Mouse (Mus musculus): Measurements from ENCODE around the gene Kctd19. TPM values are rescaled to one million over a fixed set of nuclear protein-coding genes. Genes with fewer than 3 reads are reported as not detected.

Kctd19 gene
- polyA plus RNA-seq, 1 experiment, result not detected

DNA sequence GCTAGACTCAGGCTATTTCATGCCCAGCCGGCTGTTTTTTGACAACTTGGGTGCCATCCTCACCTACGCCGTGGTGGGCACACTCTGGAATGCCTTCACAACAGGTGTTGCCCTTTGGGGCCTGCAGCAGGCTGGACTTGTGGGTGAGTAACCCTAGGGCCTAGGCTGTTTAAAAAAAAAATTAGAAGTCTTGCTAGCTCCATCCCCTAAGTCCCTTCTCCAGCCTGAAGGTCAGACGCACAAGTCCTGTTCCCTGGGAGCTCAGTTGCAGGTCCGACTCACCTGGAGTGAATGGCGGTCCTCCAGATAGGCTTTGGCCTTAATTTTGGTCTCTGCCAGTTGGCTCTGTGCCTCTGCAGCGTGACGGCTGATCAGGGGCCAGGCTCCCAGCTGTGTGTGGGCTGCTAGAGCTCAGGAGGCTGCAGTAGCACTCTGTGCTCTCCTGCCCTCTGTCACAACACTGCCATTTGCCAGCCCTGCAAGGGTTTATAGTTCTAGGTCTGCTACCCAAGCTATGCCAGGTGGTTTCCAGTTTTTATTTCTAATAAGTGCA is 59.6 kb downstream of the Kctd19 start:
- Histone ChIP-seq H3K27me3 (replicated peaks) (peaks cover 53% of the 10 kb centered on the region), H3K9me3 (no peaks in the 10 kb centered on the region), H3K36me3 (replicated peaks; ENCODE audit: low read length) (peaks cover 11% of the 10 kb centered on the region), H3K4me3 (replicated peaks) (no peak overlapping the region), H3K4me1 (peaks cover 51% of the 10 kb centered on the region)
- TF ChIP-seq GATA1 (IDR thresholded peaks at IDR 0.05; ENCODE audit: borderline replicate concordance, low read length) (no peak), FLI1 (IDR thresholded peaks at IDR 0.05; ENCODE audit: low read length) (no peak)

DNA sequence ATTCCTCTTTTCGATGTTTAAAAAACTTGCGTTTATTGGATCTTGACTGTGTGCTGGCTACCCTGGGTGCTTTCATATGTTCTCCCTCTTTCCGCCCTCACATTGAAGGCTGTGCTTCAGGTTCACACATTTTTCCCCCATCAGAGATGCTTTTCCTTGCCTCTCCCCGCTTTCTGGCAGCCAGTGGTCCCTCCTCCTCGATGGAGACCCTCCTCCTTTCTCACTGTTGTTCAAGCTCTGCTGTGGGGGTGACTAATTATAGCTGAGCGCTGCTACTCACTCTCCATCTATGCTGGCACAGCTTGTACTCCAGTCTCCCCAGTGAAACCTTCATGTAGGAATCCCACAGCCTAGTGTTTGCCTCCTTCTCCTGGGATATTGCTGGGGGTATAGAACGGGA is 63.1 kb downstream of the Kctd19 start:
- Histone ChIP-seq H3K36me3 (replicated peaks; ENCODE audit: low read length) (peaks cover 3% of the 10 kb centered on the region), H3K4me1 (peaks cover 60% of the 10 kb centered on the region), H3K9me3 (no peaks in the 10 kb centered on the region), H3K4me3 (replicated peaks) (no peak overlapping the region), H3K27me3 (replicated peaks) (peaks cover 38% of the 10 kb centered on the region)
- TF ChIP-seq GATA1 (IDR thresholded peaks at IDR 0.05; ENCODE audit: borderline replicate concordance, low read length) (no peak), FLI1 (IDR thresholded peaks at IDR 0.05; ENCODE audit: low read length) (no peak)

GRCm38 (mm10) chr8:105349096-105349771 is 64.1 kb downstream of the Kctd19 start:
- peaks cover 10% of the 10 kb centered on the region for H3K36me3 ChIP-seq (replicated peaks; ENCODE audit: low read length)

GRCm38 (mm10) chr8:105348450-105349095 is 64.7 kb downstream of the Kctd19 start, which contains the start of gene Slc9a5:
Slc9a5 (plus strand) TSS chr8:105348843.
- Histone ChIP-seq H3K27me3 (replicated peaks) (peaks cover 35% of the 10 kb centered on the region), H3K4me1 (peaks cover 64% of the 10 kb centered on the region), H3K36me3 (replicated peaks; ENCODE audit: low read length) (peaks cover 15% of the 10 kb centered on the region), H3K9me3 (no peaks in the 10 kb centered on the region), H3K4me3 (replicated peaks) (peak within 1 kb of the TSS; percentile 98)
- TF ChIP-seq GATA1 (IDR thresholded peaks at IDR 0.05; ENCODE audit: borderline replicate concordance, low read length) (no peak), FLI1 (IDR thresholded peaks at IDR 0.05; ENCODE audit: low read length) (no peak)

More at GRCm38 (mm10) chr8:105349096-105349771, 64.1 kb downstream of the Kctd19 start:
- H3K9me3 ChIP-seq, result no peaks in the 10 kb centered on the region
- peaks cover 38% of the 10 kb centered on the region for H3K27me3 ChIP-seq (replicated peaks)
- H3K4me1 ChIP-seq, result peaks cover 61% of the 10 kb centered on the region
- TF ChIP-seq GATA1 (IDR thresholded peaks at IDR 0.05; ENCODE audit: borderline replicate concordance, low read length), result no peak
- TF ChIP-seq FLI1 (IDR thresholded peaks at IDR 0.05; ENCODE audit: low read length), result no peak
- peak overlapping the region; percentile 98 for H3K4me3 ChIP-seq (replicated peaks)

- Histone ChIP-seq H3K36me3 (replicated peaks; ENCODE audit: low read length) (peaks cover 25% of the 10 kb centered on the region), H3K9me3 (no peaks in the 10 kb centered on the region), H3K27me3 (replicated peaks) (peaks cover 35% of the 10 kb centered on the region), H3K4me3 (replicated peaks) (peak within 1 kb of the TSS; percentile 98), H3K4me1 (peaks cover 68% of the 10 kb centered on the region)
- TF ChIP-seq FLI1 (IDR thresholded peaks at IDR 0.05; ENCODE audit: low read length), result peak; percentile 12; the same call in 1 of the 2 replicates
- TF ChIP-seq GATA1 (IDR thresholded peaks at IDR 0.05; ENCODE audit: borderline replicate concordance, low read length), result no peak
Observed at GRCm38 (mm10) chr8:105347428-105348221, 65.7 kb downstream of the Kctd19 start, which contains the start of gene Fhod1. Fhod1 (minus strand) TSS chr8:105347953.

DNA sequence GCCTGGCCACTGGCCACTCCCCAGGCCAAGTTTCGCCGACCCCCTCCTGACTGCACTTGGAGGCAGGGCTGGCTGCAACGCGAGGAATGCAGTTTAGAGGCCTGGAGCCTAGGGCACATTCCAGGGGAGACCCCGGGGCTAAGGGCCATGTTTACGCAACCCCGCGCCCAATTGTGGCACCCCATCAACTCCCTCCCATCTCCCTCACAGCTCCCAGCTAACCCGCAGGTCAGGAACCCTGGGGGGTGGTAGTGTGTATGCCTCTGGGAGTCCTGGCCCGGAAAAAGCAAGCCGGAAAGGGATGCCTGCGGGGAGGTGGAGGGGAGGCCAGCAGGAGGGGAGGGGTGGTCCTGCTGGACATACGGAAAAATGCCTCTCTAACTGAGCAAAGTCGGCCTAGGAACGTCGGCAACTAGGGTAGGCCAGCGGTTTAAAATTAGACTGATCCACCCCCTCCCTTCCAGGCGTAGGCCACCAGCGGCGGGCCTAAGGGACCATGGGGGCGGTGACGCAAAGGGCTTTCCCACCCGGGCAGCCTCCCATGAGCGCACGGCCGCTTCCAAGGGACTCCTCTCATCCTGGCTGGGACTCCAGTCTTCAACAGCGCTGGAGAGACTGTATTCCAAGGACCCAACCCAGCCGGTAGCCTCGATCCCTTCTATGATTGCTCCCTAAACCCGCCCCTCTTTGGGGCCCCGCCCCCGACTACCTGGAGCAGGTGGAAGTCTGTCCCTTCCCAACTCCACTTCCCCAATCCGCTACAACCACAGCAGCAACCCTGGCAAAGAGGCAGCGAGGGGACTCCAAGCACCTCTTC is 66.5 kb downstream of the Kctd19 start:
- TF ChIP-seq GATA1 (IDR thresholded peaks at IDR 0.05; ENCODE audit: borderline replicate concordance, low read length) (no peak), FLI1 (IDR thresholded peaks at IDR 0.05; ENCODE audit: low read length) (no peak)
- H3K36me3 ChIP-seq (replicated peaks; ENCODE audit: low read length), result peaks cover 29% of the 10 kb centered on the region
- peak overlapping the region; percentile 98 for H3K4me3 ChIP-seq (replicated peaks)
- peaks cover 33% of the 10 kb centered on the region for H3K27me3 ChIP-seq (replicated peaks)
- H3K4me1 ChIP-seq, result peaks cover 76% of the 10 kb centered on the region
- no peaks in the 10 kb centered on the region for H3K9me3 ChIP-seq

DNA sequence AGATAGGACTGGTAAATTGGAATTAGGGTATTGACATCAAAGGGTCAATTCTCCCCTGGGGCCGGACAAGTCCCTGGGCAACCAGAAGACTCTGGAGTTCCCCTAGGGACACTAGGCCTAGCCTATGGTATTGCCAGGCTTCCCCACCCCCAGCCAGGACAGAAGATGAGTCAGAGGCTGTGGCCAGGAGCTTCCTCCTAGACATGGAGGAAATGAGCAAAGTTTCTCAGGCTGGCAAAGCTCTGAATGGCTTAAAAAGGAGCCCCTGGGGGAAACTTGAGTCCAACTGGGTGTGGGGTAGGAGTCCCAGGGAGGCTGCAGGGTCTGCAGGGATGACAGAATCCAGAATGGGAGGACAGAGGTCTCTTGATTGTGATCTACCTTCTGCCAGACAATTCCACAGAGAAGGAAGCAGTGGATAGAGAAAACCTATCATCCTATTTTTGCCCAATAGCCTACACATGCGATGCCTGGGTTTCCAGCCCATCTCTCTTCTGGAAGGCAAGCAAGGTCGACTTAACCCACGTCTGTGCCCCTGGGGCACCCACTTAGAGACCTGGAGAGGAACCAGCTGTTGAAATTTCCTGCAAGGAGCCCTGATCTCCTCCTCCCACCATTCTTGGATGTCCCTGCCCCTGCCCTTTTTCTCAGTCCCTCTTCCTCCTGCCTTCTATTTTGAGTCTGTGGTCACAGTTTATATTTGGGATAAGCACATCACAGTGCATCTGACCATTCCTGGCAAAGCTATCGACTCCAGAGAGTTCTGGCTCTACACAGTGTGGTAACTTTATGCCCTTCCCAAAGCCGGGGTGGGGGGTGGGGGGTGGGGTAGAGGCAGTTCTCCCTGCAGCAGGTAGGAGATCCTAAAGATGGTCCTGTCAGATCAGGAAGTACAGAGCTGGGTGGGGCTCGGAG is 68.0 kb downstream of the Kctd19 start:
- Histone ChIP-seq H3K4me1 (peaks cover 88% of the 10 kb centered on the region), H3K9me3 (no peaks in the 10 kb centered on the region), H3K36me3 (replicated peaks; ENCODE audit: low read length) (peaks cover 43% of the 10 kb centered on the region), H3K4me3 (replicated peaks) (peak overlapping the region; percentile 98), H3K27me3 (replicated peaks) (peaks cover 20% of the 10 kb centered on the region)
- no peak for TF ChIP-seq FLI1 (IDR thresholded peaks at IDR 0.05; ENCODE audit: low read length)
- TF ChIP-seq GATA1 (IDR thresholded peaks at IDR 0.05; ENCODE audit: borderline replicate concordance, low read length), result no peak
